Mouse (Mus musculus) cerebellum, postnatal 36 days (tissue): ENCODE data around the gene Cdhr1.
A peak's percentile ranks its signal among the peaks of the same experiment; 100 is the strongest.
"Not testable (repeated sequence)": the region's sequence is repeated elsewhere in the genome, so short reads cannot be mapped to it uniquely, and the experiment has no call there.

Experiments used
- DNase-seq, 2 experiments: peaks; one replicate each; pipeline ENCODE4 v3.0.0; 2021 to 2022; ENCODE audit warnings: mixed read lengths in 2 of 2

Gene Cdhr1

DNA sequence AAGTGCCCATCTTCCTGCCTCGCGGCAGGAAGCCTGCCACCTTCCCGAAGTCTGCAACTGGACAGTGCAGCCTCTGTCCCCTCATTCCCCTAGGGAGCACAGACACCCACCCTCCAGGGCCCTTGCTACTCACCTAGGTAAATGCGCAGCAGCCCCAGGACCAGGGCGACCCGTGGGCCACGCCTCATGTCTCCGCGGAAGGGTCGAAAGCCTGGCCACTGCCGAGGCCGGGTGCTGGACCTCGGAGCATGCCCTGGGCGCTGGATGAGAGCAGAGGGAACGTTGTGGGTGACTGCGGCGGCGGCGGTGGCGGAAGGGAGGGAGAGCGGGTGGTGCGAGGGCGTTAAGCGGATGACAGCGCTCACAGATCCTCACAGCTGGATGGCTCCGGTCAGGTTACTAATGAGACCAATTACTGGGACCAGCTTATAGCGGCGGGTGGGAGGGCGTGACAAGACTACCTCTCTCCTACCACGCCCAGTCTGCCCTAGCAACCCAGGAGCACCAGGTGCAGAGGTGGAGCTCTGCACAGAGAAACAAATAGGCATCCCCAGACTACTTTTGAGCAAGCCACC lies at the start of gene Cdhr1:
Cdhr1 (minus strand) TSS at position 392 of the 575 bp plus-strand sequence.
- DNase-seq: peak; percentile 7 to 9

GRCm38 (mm10) chr14:37139051-37139710 lies 41.0 kb upstream of the Cdhr1 start:
- no peak for DNase-seq

DNA sequence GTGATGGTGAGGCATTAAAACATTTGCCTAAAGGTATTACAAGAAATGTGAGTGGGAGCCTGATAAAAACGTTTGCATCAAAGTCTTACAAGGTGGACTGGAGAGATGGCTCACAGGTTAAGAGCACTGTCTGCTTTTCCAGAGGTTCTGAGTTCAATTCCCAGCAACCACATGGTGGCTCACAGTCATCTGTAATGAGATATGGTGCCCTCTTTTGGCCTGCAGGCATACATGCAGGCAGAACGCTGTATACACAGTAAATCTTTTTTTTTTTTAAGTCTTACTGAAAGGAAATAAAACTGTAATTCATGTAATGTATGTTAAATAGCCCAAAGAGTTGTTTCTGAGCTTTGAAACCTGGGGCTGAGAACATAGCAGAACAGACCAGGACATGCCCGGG lies 39.4 kb upstream of the Cdhr1 start:
- DNase-seq: not testable (repeated sequence)

DNA sequence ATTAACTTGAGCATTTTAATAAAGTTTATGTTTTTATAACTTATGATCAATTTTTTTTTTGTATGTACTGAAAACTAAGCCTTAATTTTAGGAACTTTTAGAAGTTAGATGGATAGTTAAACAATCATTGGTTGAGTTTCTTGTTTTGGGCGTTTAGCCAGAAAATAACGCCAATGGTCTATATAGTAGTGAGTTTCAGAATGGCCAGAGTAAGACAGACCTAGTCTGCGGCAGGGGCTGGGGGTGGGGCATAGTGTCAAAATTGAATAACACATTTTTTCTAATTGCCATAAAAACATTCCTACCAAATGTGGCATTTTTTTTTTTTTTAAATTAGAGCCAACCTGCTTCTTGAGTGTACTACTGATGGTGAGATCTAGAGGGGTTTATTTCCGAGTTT lies 38.0 kb upstream of the Cdhr1 start:
- DNase-seq: no peak

GRCm38 (mm10) chr14:37135671-37136070 lies 37.5 kb upstream of the Cdhr1 start:
- DNase-seq: no peak

- peak; percentile 96 to 98 for DNase-seq
These were observed 37.0 kb upstream of the Cdhr1 start, which contains the start of gene Ghitm for GRCm38 (mm10) chr14:37135127-37135593. Gene Ghitm, minus strand, starts transcription at chr14:37135272.

- DNase-seq: no peak
These were observed 36.4 kb upstream of the Cdhr1 start for GRCm38 (mm10) chr14:37134304-37135126.

GRCm38 (mm10) chr14:37127652-37128051 lies 29.5 kb upstream of the Cdhr1 start:
- peak in 1 of 2 experiments; percentile 41 for DNase-seq

GRCm38 (mm10) chr14:37119233-37119632 lies 21.1 kb upstream of the Cdhr1 start:
- DNase-seq: no peak

DNA sequence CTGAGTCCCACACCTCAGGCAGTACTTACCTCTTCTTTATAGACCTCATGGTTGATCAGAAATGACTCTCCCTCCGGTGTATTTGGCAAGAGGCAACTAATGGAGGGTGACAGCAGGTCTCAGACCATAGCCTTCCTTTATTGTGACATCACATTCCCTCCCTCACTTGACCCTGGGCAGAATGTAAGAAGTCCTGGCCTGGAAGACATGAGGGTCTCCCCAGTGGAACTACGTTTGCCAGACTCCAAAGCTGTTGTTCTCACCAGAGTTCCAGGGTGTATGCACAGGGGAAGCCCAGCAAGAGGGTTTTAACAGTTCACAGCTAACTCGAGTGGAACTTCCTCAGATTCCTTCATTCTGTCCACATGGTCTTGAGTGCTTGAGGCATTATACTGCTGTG lies 15.8 kb upstream of the Cdhr1 start, which contains the start of gene 2610528A11Rik:
2610528A11Rik (minus strand) TSS at position 101 of the 400 bp plus-strand sequence.
- DNase-seq: no peak

DNA sequence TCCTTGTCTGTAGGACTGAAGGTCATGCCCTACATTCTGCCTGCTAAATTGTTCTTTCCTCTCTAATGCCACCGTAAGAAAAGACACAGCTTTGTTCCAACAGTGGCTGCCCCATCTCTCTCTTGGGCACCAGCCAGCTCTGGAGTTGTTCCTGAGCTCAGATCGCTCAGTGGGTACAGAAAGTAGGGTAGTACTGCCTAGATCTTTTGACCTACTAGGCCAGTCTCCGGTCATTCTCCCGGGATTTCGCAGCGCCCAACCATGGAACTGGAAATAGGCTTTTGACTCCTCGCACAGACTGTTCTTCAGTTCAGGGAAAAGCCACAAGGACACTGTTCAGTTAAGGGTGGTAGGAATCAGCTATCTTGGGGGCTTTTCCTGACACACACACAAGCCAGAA lies 14.8 kb upstream of the Cdhr1 start:
- no peak for DNase-seq

GRCm38 (mm10) chr14:37111371-37111770 lies 13.2 kb upstream of the Cdhr1 start:
- DNase-seq: no peak

DNA sequence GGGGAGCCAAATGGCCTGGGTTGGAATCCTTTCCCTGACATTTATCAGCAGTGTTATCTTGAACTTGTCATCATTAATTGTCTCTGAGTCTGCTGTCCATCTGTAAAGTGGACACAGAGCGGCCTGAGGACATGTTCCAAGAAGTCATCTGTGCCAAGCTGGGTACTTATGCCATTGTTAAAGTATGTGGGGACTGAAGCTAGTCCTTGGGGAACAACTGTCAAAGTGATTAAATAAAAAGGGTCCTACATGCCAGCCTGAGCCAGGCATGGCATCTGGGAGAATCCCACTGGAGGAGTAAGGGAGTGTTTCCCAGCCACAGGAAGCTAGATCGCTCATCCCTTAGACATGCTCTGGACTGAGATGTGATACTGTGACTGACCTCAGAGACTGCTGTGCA lies 12.3 kb upstream of the Cdhr1 start:
- DNase-seq: no peak

DNA sequence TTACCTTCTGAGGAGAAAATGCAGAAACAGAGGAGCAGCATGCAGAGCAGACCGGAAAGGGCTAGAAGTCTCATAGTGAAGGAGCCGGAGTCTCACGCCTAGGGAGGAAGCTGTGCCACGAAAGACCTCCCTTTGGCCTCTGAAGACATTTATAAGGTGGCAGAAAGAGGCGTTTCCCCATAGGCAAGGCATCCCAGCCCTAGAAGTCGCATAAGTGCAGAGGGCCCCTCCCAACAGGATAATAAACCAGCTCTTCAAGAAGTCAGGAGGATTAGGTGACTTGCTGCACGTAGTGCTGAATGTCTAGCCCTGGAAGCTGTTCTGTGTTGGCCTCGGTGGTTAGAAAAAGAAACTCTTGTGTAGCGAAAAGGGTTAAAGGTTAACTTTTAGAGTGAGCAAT lies 11.8 kb upstream of the Cdhr1 start:
- DNase-seq: no peak

DNA sequence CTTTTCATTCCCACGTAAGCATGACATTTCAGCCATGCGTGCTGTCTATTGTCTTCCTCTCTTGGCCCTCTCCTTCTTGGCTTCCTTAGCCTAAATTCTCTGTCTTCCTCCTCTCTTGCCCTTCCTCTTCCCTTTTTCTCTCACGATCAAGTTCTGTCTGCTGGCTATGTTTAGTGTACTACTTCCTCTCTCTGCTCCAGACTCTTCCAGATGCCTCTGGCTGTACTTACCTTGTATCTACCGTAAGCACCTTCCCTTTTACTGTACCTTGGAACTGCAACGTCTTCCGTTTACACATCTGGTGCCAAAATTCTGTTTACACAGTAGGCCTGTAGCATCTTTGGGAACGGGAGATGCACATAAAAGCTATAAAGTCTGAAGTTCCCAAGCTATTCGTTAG lies 11.3 kb upstream of the Cdhr1 start:
- no peak for DNase-seq

GRCm38 (mm10) chr14:37105846-37106245 lies 7.7 kb upstream of the Cdhr1 start:
- DNase-seq: peak in 1 of 2 experiments; percentile 9

DNA sequence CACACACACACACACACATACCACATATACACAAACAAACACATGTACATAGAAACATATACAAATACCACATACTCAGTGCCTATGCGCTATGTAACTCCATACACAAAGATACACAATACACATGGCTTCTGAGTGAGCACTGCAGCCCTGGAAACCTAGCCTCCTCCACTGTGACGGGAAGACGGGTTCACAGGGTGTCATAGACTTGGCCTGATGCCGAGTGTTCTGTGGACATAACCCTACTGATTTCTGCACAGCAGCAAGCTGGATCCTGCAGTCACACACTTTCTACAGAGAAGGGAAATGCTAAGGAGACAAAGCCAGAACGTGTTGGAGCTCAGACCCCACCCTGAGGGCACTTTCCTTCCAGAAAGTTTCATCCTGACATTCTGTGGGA lies 6.6 kb upstream of the Cdhr1 start:
- no peak for DNase-seq

GRCm38 (mm10) chr14:37102484-37102883 lies 4.3 kb upstream of the Cdhr1 start:
- no peak for DNase-seq

GRCm38 (mm10) chr14:37101531-37101930 lies 3.4 kb upstream of the Cdhr1 start:
- no peak for DNase-seq

DNA sequence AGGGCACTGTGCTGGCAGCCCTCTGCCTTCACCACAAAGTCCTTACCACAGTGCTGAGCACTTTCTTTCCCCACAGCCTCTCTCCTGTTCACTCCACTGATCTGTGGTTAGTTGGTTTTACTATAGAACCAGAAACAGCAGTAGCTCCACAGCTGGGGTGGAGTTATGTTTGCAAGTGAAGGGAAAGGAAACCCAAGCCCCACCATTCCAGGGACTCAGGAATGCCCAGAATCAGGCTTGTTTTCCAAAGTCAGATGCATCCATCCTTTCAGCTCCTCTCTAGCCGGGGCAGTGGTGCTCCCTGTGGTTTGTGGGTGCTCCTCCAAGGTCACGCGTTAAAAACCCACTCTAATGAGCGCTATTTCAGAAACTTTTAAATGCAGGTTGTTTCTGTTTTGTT lies 2.6 kb downstream of the Cdhr1 start:
- DNase-seq: no peak

- DNase-seq: no peak
These were observed 3.7 kb downstream of the Cdhr1 start for GRCm38 (mm10) chr14:37094436-37094835.

DNA sequence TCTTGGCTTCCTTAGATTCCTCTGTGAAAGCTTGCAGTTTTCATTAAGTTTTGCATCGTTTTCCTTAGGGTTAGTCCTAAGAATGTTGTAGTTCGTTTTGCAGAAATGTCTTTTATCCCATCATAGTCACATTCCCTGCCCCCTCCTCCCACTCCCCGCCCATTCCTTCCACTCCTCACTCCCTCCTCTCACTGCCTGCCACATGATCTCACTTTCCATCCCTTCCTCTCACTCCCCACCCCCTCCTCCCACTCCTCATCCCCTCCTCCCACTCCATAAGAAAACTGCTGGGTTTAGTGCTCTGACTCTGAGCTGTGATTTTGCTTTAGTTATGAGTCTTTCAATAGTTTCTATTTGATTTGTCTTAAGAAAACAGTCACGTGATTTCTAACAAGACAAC lies 14.4 kb downstream of the Cdhr1 start:
- no peak for DNase-seq

DNA sequence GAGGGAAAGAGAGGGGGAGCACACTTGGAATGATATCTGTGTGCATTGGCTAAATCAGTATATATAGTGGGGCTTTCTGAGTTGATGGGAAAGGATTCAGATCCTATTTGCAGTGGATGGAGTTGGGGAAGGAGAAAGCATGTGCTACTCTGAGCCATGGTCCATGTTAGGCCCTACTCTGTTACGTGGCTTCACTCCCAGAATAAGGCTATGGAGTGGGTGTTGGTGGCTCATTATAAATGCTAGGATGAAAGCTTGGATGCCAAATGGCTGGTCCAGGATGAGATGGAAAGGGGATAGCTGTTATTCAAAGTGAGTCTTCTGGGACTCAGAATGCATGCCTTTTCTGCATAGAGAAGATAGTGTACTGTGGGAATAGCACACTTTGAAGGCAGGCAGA lies 17.4 kb downstream of the Cdhr1 start:
- DNase-seq: no peak

DNA sequence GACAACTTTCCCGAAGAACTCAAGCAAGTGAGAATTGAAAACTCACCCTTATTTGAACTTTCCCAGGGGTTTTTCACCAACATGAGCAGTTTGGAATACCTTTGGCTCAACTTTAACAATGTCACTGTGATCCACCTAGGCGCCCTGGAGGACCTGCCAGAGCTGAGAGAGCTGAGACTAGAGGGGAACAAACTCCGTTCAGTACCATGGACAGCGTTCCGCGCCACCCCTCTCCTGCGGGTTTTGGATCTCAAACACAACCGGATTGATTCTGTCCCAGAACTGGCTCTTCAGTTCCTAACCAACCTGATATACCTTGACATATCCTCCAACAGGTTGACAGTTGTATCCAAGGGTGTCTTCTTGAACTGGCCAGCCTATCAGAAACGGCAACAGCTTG lies 29.6 kb downstream of the Cdhr1 start:
- DNase-seq: no peak
